Mouse (Mus musculus) neutrophil, adult 83 days (primary cell): ENCODE results near the gene Fpgs. TPM values are rescaled to one million over a fixed set of nuclear protein-coding genes. Genes with fewer than 3 reads are reported as not detected.

Experiments
- total RNA-seq, 2 experiments: library from RNA; stranded (reverse); gene quantifications; one replicate each; pipeline ENCODE4 v1.2.4; 2023

Gene Fpgs
- total RNA-seq = 10 to 100 TPM in 1 of 2 experiments, 1 to 10 TPM in 1; 8.6 to 14.7 TPM

GRCm38 (mm10) chr2:32704021-32704421 lies at the start of gene Fpgs:
Gene Fpgs, minus strand, starts transcription at chr2:32704145.

GRCm38 (mm10) chr2:32740916-32741272 lies 36.9 kb upstream of the Fpgs start, which contains the start of gene 6330409D20Rik:
Gene 6330409D20Rik, minus strand, starts transcription at chr2:32741016.

GRCm38 (mm10) chr2:32720681-32721229 lies 16.8 kb upstream of the Fpgs start, which contains the start of gene Sh2d3c:
Gene Sh2d3c, plus strand, starts transcription at chr2:32721055.

GRCm38 (mm10) chr2:32712934-32713817 lies 9.2 kb upstream of the Fpgs start, which contains the start of gene Cdk9:
Gene Cdk9, minus strand, starts transcription at chr2:32713076.

GRCm38 (mm10) chr2:32646379-32647056 lies 57.4 kb downstream of the Fpgs start, which contains the start of gene Eng:
Gene Eng, plus strand, starts transcription at chr2:32646595.

Other genes starting within 250 kb of the Fpgs start
- gene Fam102a, start 168.8 kb downstream of the Fpgs start, total RNA-seq = 10 to 100 TPM; 13.9 to 14.1 TPM
- gene Dpm2, start 133.3 kb downstream of the Fpgs start, total RNA-seq = 10 to 100 TPM; 49.9 to 51.1 TPM
- gene Pip5kl1, start 129.3 kb downstream of the Fpgs start, total RNA-seq = under 1 TPM; 0.77 to 0.96 TPM
- gene 9430097D07Rik, start 128.5 kb downstream of the Fpgs start, total RNA-seq = not detected
- gene St6galnac4, start 117.0 kb downstream of the Fpgs start, total RNA-seq = 10 to 100 TPM; 13.1 to 14.0 TPM
- 10 to 100 TPM; 14.3 to 19.2 TPM for gene St6galnac6, start 104.4 kb downstream of the Fpgs start, total RNA-seq
- gene Ak1, start 82.4 kb downstream of the Fpgs start, total RNA-seq = under 1 TPM; 0.59 to 0.71 TPM
- 10 to 100 TPM; 11.2 to 14.1 TPM for gene Eng, start 57.5 kb downstream of the Fpgs start, total RNA-seq
- gene Cdk9, start 8.9 kb upstream of the Fpgs start, total RNA-seq = 100 to 1,000 TPM; 122 to 147 TPM
- gene Sh2d3c, start 16.9 kb upstream of the Fpgs start, total RNA-seq = 100 to 1,000 TPM; 210 to 224 TPM
- not detected for gene 6330409D20Rik, start 36.9 kb upstream of the Fpgs start, total RNA-seq
- 10 to 100 TPM; 17.1 to 21.4 TPM for gene Tor2a, start 53.1 kb upstream of the Fpgs start, total RNA-seq
- gene Ttc16, start 71.5 kb upstream of the Fpgs start, total RNA-seq = not detected
- 1 to 10 TPM; 1.7 TPM for gene Ptrh1, start 71.6 kb upstream of the Fpgs start, total RNA-seq
- gene Cfap157, start 80.3 kb upstream of the Fpgs start, total RNA-seq = not detected
- gene Stxbp1, start 143.1 kb upstream of the Fpgs start, total RNA-seq = 1 to 10 TPM in 1 of 2 experiments, under 1 TPM in 1; 0.86 to 1.3 TPM
- gene Fam129b, start 172.0 kb upstream of the Fpgs start, total RNA-seq = 10 to 100 TPM; 20.2 to 26.0 TPM